Mouse (Mus musculus) bone marrow, adult 2 months (tissue): ENCODE results near the gene Col4a2. TPM values are rescaled to one million over a fixed set of nuclear protein-coding genes. Genes with fewer than 3 reads are reported as not detected.

ENCODE experiments used
- H3K27ac ChIP-seq: fragments of 200-500 bp; 2 replicates; pipeline ENCODE4 v1.5.1; 2012; ENCODE audit warnings: low read depth, mild to moderate bottlenecking, control low read depth, inconsistent platforms, low read length; ENCODE audit not compliant: control insufficient read depth, poor library complexity, insufficient read depth
- H3K4me1 ChIP-seq: fragments of 200-500 bp; 2 replicates; pipeline ENCODE4 v1.6.1; 2011; ENCODE audit warnings: low read length; ENCODE audit not compliant: control insufficient read depth, insufficient read depth
- H3K4me3 ChIP-seq: fragments of 200-500 bp; replicated peaks from 2 replicates; pipeline ENCODE3; 2011; ENCODE audit warnings: mild to moderate bottlenecking, low read depth, low read length, control low read depth; ENCODE audit not compliant: control insufficient read depth
- CTCF ChIP-seq: fragments of 200-500 bp; IDR thresholded peaks from 2 replicates; pipeline ENCODE4 v1.5.1; 2011; ENCODE audit warnings: low read length, control low read depth; ENCODE audit not compliant: control insufficient read depth, insufficient read depth
- POLR2A ChIP-seq: fragments of 200-500 bp; IDR thresholded peaks from 2 replicates; pipeline ENCODE4 v1.6.1; 2011; ENCODE audit warnings: low read depth, mild to moderate bottlenecking, control low read depth, low read length, borderline replicate concordance; ENCODE audit not compliant: control insufficient read depth
- WGBS: fragments of 180-500 bp; shearing (Covaris S2); methylation state at CpG from one replicate; pipeline ENCODE4 v1.1.7; 2018; 5-methylcytosine and 5-hydroxymethylcytosine counted together
- polyA plus RNA-seq: library from polyadenylated mRNA; stranded (reverse); fragments of >200 nt; gene quantifications from 2 replicates; pipeline ENCODE4 v1.2.4, GENCODE M21; 2011; ENCODE audit warnings: low replicate concordance; ENCODE audit not compliant: missing spikeins, insufficient read depth, insufficient read length

Col4a2 gene
- polyA plus RNA-seq, 1 experiment, result 3.9 TPM

DNA sequence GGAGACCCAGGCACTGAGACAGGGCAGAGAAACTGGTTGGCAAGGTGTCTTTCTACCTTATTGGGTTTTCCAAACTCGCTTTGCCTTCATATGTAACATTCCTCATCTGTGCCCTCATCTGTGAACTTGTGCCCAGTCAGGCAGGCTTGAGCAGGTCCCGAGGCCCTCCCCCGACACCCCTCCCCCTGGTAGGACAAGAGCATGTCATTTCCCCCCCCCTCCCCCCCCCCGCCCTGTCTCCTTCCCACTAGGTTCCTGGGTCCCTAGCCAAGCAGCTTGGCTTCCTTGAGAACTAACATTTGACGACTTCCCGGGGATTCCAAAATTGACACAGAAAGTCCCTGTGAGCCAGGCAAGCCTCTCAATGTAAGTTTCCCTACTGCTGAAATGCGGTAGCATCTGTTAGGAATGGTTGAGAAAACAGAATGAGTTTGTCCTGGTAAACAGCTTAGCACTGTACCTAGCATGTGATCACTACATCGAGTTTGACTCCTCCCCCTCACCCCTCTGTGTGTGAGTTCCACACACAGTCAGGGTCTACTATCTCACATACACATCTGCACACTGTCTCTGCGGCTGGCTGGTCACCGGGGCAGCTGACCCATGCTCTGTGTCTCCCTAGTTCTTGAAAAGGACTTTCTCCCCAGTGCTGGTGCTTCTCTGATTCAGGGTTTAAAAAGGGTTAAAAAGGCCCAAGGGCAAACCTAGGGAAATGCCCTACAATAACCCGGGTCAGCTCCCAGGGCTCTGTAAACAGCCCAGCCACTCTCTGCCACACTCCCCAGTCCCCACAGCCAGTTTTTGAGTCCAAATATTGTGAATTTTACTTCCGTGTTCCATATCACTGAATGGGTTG is 145.6 kb downstream of the Col4a2 start:
- TF ChIP-seq POLR2A (no peak), CTCF (no peak)
- no peak overlapping the region for H3K4me3 ChIP-seq
- 63% methylated on average over 12 of the region's 12 CpGs for WGBS
- H3K4me1 ChIP-seq, result peaks cover 4% of the 10 kb centered on the region; the same call in 1 of the 2 replicates
- no peak overlapping the region for H3K27ac ChIP-seq

DNA sequence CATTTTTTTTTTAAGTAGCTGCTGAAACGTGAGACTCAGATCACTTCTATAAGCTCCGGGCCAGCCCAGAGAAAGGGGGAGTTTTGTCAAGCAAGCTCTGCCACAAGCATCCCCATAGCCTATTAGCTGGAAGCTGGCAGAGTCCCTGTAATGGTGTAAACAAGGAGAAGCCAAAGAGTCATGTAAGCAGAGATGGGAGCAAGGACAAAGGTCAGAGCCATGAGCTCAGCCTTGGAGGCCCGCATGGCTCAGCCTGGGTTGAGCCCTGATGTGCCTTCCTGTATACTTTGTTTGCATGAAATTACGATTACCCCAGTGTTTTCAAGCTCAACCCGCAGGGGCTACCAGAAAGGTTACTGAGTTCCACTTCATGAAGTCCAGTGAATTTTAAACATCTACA is 146.4 kb downstream of the Col4a2 start:
- Histone ChIP-seq H3K4me3 (no peak overlapping the region), H3K27ac (no peak overlapping the region), H3K4me1 (peaks cover 7% of the 10 kb centered on the region; the same call in 1 of the 2 replicates)
- WGBS, result 78% methylated on average over 5 of the region's 5 CpGs
- no peak for TF ChIP-seq POLR2A
- no peak for TF ChIP-seq CTCF

DNA sequence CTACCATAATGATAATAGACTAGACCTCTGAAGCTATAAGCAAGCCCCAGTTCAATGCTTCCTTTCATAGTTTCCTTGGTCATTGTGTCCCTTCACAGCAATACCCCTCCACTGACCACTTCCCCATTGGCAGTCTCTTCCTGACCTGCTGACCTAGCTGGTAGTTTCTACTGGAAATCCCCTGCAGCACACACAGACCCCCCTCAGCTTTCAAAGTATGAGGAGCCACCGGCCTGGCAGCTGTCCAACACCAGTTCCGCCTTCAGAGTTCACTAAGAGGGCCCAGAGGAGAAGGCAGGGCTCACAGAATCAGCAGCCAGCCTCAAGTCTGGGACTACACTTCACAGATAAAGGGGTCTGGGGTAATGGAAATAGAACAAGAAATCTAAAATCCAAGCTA is 148.3 kb downstream of the Col4a2 start:
- Histone ChIP-seq H3K4me1 (peaks cover 12% of the 10 kb centered on the region; the same call in 1 of the 2 replicates), H3K27ac (no peak overlapping the region), H3K4me3 (no peak overlapping the region)
- TF ChIP-seq POLR2A (no peak), CTCF (no peak)
- WGBS, result 11% methylated on average over 2 of the region's 2 CpGs

DNA sequence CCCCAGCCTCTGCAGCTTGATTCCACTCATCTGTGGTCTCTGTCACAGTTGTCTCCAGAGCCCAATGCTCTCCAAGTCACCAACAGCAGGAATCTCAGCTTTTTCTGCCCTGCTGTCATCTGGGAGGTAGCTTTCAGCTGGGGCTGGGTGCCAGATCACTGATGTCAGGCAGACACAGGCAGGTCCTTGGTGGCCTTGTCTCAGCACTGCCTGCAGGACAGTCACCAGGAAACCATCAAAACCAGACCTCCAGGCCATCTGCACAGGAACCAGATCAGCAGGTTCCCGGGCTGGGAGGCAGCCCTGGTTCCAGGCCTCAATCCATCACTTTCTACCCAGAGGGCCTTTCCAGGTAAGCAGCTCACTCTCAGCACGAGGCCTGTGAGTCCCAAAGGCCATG is 149.2 kb downstream of the Col4a2 start:
- Histone ChIP-seq H3K4me3 (no peak overlapping the region), H3K27ac (no peak overlapping the region), H3K4me1 (peaks cover 12% of the 10 kb centered on the region; the same call in 1 of the 2 replicates)
- TF ChIP-seq POLR2A, result no peak
- TF ChIP-seq CTCF, result no peak
- WGBS, result 50% methylated on average over 2 of the region's 2 CpGs

DNA sequence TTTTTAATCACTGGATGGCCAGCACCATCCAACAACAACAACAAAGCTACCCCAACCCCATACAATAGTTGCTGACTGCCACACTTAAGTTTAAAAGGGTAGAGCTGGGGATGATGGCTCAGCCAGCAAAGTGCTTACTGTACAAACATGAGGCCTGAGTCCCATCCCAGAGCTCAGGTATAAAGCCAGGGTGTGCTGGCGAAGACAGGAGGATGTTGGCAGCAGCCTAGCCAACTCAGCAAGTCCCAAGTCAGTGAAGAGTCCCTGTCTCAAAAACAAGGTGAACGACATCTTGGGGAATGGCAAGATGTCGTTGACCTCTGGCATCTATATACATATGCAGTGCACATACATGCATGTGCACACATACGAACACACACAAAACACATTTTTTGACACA is 150.0 kb downstream of the Col4a2 start:
- peaks cover 12% of the 10 kb centered on the region; the same call in 1 of the 2 replicates for H3K4me1 ChIP-seq
- WGBS, result 87% methylated on average over 4 of the region's 4 CpGs
- TF ChIP-seq CTCF (no peak), POLR2A (no peak)
- no peak overlapping the region for H3K4me3 ChIP-seq
- H3K27ac ChIP-seq, result no peak overlapping the region

DNA sequence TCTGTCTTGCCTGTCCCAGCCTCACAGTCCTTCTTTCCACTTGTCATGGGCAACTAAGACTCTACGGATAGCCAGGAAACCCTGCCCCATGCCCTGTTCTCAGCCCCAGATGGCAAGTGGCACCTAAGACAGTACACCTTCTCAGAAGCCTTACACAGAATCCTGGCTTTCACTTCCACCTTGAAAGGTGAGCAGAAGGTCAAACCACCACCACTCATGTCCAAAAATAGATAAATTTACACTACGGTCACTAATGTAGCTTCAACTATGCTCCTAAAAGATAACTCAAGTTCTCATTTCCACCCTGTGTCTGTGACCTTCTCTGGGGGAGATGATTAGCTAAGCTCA is 150.9 kb downstream of the Col4a2 start:
- H3K4me3 ChIP-seq, result no peak overlapping the region
- H3K4me1 ChIP-seq, result peaks cover 12% of the 10 kb centered on the region; the same call in 1 of the 2 replicates
- peak overlapping the region; percentile 50 for H3K27ac ChIP-seq
- WGBS, result 43% methylated on average over 2 of the region's 2 CpGs
- TF ChIP-seq CTCF (no peak), POLR2A (no peak)

DNA sequence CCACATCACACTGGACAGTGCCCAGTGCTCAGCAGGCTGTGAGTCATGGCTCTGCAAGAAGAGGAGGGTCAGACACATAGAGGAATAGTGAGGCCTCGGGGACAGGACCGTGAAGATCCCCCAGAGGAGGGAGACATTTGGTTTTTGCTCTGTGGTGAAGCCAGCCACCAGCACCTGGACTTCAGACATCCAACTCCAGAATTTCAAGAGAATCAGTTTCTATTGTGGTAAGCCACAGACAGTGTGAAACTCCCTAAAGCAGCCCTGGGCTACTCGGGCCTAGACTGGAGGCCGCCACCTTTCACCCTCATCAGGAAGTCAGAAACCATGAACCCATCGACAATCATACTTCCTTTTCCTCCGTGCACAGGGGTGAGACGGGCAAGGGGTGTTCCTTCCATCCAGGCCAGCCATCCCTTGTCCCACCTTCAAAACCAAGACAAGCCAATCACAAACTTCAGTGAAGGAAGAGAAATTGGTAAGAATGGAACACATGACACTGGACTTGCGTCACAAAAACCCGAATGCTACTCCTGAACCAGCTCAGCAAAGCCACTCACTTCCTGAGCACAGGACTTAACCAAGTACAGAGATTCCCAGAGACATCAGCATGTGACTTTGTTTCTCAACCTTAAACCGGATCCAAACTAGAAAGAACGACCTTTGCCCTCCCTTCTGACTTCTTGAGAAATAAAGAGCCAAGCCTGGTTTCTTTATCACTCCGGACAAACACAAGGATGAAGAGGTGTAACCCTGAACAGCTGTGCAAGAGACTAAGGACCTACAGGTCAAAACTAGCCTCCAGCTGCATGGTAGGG is 151.5 kb downstream of the Col4a2 start:
- 14% methylated on average over 12 of the region's 12 CpGs for WGBS
- peak overlapping the region; percentile 57 for H3K27ac ChIP-seq
- H3K4me1 ChIP-seq, result peaks cover 12% of the 10 kb centered on the region; the same call in 1 of the 2 replicates
- TF ChIP-seq POLR2A (no peak), CTCF (no peak)
- H3K4me3 ChIP-seq, result no peak overlapping the region

DNA sequence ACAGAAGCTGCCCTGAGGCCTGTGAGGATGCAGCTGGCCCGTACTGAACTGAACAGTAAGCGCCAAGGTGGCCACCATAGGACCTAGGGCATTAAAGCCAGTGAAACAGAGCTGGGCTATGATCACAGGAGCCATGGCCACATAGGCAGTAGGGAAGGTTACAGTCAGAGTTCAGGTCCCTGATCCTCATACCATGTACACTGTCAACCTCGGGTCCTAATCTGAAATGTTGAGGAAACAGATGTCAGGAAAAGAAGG is 152.0 kb downstream of the Col4a2 start:
- 43% methylated on average over 3 of the region's 3 CpGs for WGBS
- no peak for TF ChIP-seq CTCF
- no peak for TF ChIP-seq POLR2A
- peaks cover 12% of the 10 kb centered on the region; the same call in 1 of the 2 replicates for H3K4me1 ChIP-seq

More for the DNA sequence above, 152.0 kb downstream of the Col4a2 start:
- H3K27ac ChIP-seq, result peak overlapping the region; percentile 57
- H3K4me3 ChIP-seq, result no peak overlapping the region
